Mouse (Mus musculus): ENCODE measurements around the gene Ghrhr. TPM values are rescaled to one million over a fixed set of nuclear protein-coding genes. Genes with fewer than 3 reads are reported as not detected.

The Ghrhr gene
- total and polyA plus RNA-seq, 3 experiments: not detected

- Histone ChIP-seq H3K9ac (ENCODE audit: control insufficient read depth, low read depth, low read length, poor library complexity, severe bottlenecking) (no peak overlapping the region), H3K4me3 (ENCODE audit: control insufficient read depth in 1 of 2, insufficient read depth in 1 of 2, low read depth in 2 of 2, low read length in 2 of 2) (no peak overlapping the region), H3K4me1 (ENCODE audit: control insufficient read depth in 1 of 2, insufficient read depth in 2 of 2, low read length in 2 of 2) (peaks cover 0 to 5% of the 10 kb centered on the region in 2 experiments; a peak in 2 of 4 replicates), H3K27ac (ENCODE audit: control insufficient read depth, low read depth, low read length) (no peak overlapping the region), H3K79me2 (ENCODE audit: control insufficient read depth, insufficient read depth, low read length, poor library complexity) (no peaks in the 10 kb centered on the region), H3K27me3 (ENCODE audit: control insufficient read depth in 1 of 2, insufficient read depth in 2 of 2, low read length in 2 of 2) (no peaks in the 10 kb centered on the region; a peak in 1 of 4 replicates), H3K9me3 (replicated peaks; ENCODE audit: insufficient read depth, low read length) (no peaks in the 10 kb centered on the region), H3K36me3 (ENCODE audit: control insufficient read depth in 1 of 2, insufficient read depth in 2 of 2, low read length in 2 of 2) (peaks cover 0 to 3% of the 10 kb centered on the region in 2 experiments; a peak in 2 of 4 replicates)
- DNase-seq (ENCODE audit: low read depth, low spot score): no peak
- TF ChIP-seq E2F4 (IDR thresholded peaks at IDR 0.05; ENCODE audit: borderline replicate concordance, low read depth, low read length) (no peak), POLR2A (IDR thresholded peaks at IDR 0.05; ENCODE audit: control insufficient read depth in 1 of 2, insufficient read depth in 1 of 2, low read depth in 1 of 2, low read length in 2 of 2, poor library complexity in 1 of 2) (no peak), HCFC1 (IDR thresholded peaks at IDR 0.05; ENCODE audit: low read depth, low read length) (no peak), MAFK (IDR thresholded peaks at IDR 0.05; ENCODE audit: borderline replicate concordance, low read depth, low read length) (no peak), POLR2AphosphoS5 (IDR thresholded peaks at IDR 0.05; ENCODE audit: borderline replicate concordance, low read depth, low read length) (no peak), ZNF384 (IDR thresholded peaks at IDR 0.05; ENCODE audit: low read depth, low read length) (no peak), ZC3H11A (IDR thresholded peaks at IDR 0.05; ENCODE audit: low read depth, low read length) (no peak), TCF12 (IDR thresholded peaks at IDR 0.05; ENCODE audit: low read depth, low read length) (no peak), CTCF (IDR thresholded peaks at IDR 0.05 in 2 of 3, conservative IDR thresholded peaks at IDR 0.05 in 1 of 3; ENCODE audit: control insufficient read depth in 1 of 3, insufficient read depth in 1 of 3, low read depth in 2 of 3, low read length in 3 of 3, poor library complexity in 1 of 3, severe bottlenecking in 1 of 3) (no peak), NRF1 (IDR thresholded peaks at IDR 0.05; ENCODE audit: insufficient read depth, low read depth, low read length, poor library complexity, severe bottlenecking) (no peak), RCOR1 (IDR thresholded peaks at IDR 0.05; ENCODE audit: low read depth, low read length) (no peak), ZMIZ1 (IDR thresholded peaks at IDR 0.05; ENCODE audit: low read depth, low read length) (no peak), MXI1 (IDR thresholded peaks at IDR 0.05; ENCODE audit: low read depth, low read length) (no peak), MYC (IDR thresholded peaks at IDR 0.05; ENCODE audit: low read depth, low read length) (no peak), RAD21 (IDR thresholded peaks at IDR 0.05; ENCODE audit: low read depth, low read length) (no peak), USF1 (IDR thresholded peaks at IDR 0.05; ENCODE audit: low read depth, low read length) (no peak), UBTF (IDR thresholded peaks at IDR 0.05; ENCODE audit: borderline replicate concordance, insufficient read depth, low read depth, low read length) (no peak)
Measured at GRCm38 (mm10) chr6:55362663-55363062, 13.4 kb upstream of the Ghrhr start.

GRCm38 (mm10) chr6:55367126-55367525, 9.0 kb upstream of the Ghrhr start:
- Histone ChIP-seq H3K27ac (ENCODE audit: control insufficient read depth, low read depth, low read length) (no peak overlapping the region), H3K9me3 (replicated peaks; ENCODE audit: insufficient read depth, low read length) (no peaks in the 10 kb centered on the region), H3K36me3 (ENCODE audit: control insufficient read depth in 1 of 2, insufficient read depth in 2 of 2, low read length in 2 of 2) (no peaks in the 10 kb centered on the region; a peak in 1 of 4 replicates), H3K79me2 (ENCODE audit: control insufficient read depth, insufficient read depth, low read length, poor library complexity) (no peaks in the 10 kb centered on the region), H3K27me3 (ENCODE audit: control insufficient read depth in 1 of 2, insufficient read depth in 2 of 2, low read length in 2 of 2) (no peaks in the 10 kb centered on the region; a peak in 1 of 4 replicates), H3K9ac (ENCODE audit: control insufficient read depth, low read depth, low read length, poor library complexity, severe bottlenecking) (no peak overlapping the region), H3K4me3 (ENCODE audit: control insufficient read depth in 1 of 2, insufficient read depth in 1 of 2, low read depth in 2 of 2, low read length in 2 of 2) (no peak overlapping the region), H3K4me1 (ENCODE audit: control insufficient read depth in 1 of 2, insufficient read depth in 2 of 2, low read length in 2 of 2) (peaks cover 0 to 2% of the 10 kb centered on the region in 2 experiments; a peak in 1 of 4 replicates)
- no peak for DNase-seq (ENCODE audit: low read depth, low spot score)
- TF ChIP-seq MAFK (IDR thresholded peaks at IDR 0.05; ENCODE audit: borderline replicate concordance, low read depth, low read length) (no peak), RCOR1 (IDR thresholded peaks at IDR 0.05; ENCODE audit: low read depth, low read length) (no peak), TBP (IDR thresholded peaks at IDR 0.05; ENCODE audit: low read depth, low read length) (no peak), MXI1 (IDR thresholded peaks at IDR 0.05; ENCODE audit: low read depth, low read length) (no peak)
